Mouse (Mus musculus): ENCODE measurements around the gene Rho.

The Rho gene

DNA sequence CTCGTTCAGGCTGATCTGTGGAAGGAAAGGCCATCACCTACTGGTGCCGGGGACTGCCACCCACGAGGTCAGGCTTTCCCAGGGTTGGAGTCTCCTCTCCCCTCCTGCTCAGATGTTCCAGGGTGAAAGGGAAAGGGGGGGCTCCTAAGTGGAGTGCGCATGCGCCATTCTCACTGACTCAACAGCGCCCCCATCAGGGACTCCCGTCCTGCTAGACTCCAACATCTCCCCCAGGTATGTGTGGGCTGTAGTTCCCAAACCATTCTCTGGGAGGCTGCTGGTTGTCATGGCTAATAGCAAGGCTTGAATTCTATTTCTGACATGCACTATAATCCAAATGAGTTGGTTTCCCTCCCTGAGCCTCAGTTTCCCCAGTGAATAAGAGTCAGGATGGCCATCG, 47.0 kb downstream of the Rho start:
- DNase-seq, result peak in 1 of 2 experiments; percentile 45

DNA sequence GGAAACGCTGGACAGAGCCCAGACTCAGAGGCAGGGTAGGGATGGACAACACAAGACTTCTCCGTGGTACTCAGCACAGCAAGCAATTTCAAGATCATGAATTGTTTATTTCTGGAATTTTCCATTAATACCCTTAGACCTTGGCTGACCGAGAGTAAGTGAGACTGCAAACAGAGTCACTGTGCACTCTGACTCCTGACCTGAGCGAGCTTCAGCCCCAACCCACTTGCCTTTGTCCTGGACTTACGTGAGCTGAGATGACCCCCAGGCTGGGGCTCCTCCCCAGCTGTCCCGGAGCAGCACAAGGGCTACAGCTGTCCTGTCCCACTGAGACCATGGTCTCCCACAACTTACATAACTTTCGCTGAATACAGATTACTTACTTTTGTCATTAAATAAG, 51.3 kb downstream of the Rho start:
- peak; percentile 43 to 64 for DNase-seq

DNA sequence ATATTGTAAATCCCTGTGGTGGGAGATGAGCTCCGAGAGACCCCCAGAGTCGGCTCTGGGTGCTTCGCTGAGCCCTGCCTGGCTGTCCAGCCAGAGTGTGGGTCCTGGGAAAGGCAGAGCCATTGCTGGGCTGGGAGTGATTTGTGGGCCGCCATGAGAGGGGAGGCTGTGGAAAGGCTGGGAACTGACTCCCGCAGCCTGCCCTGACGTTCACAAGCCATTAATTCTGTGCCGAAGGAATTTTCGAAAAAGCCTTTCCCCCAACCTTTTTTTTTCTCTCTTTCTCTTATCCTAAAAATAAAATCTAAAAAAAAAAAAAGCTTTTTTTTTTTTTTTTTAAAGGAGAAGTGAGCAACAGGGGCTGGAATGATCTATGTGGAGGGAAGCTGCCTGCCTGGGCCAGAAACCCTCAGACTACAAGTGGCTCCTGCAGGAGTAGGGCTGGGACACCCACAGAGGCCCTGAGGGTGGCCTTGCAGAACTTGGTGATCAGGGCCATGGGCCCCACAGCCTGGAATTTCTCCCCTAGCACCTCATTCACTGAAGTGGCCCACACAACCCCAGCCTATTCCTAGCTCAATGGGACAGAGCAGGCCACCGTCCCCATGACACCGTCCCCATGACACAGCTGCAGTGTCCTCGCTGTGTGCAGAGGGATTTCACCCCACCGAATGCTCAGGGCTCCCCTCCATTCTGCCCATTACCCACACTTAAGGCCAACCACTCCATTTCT, 51.9 kb downstream of the Rho start:
- peak; percentile 74 to 82 for DNase-seq

DNA sequence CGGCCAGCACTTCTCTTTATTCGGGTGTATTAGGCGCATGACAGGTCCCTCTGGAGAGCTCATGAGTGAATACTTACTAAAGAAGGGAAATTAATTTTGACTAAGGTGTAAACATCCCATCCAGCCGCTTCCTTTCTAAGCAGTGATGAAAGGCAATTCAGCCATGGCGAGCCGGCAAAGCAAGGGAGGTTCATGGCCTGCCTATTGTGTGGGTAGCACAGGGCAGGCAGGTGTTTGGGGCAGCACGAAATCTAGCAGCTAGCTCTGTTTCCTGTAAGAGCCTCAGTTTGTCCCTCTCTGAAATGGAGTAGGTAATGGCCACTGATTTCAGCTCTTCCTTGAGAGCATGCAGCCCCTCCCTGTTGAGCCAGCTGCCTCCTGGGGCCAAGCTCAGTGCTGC, 53.0 kb downstream of the Rho start:
- no peak for DNase-seq

DNA sequence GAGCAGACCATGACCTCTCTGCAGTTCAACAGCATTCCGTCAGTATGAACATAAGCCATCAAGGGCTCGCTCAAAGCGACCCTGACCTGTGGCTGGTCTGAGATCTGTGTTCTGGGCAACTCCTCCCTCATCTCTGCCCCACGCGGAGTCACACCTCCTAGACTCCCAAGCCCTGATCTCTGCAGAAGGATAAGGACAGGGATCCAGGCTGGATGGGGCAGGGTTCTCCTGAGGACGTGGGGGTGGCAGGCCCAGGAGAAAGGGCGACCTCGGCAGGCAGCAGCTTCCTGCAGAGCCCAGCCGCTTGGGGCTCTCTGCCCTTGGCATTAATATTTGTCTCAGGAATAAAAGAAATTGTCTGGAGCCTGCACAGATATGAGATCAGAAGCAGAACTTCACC, 54.1 kb downstream of the Rho start:
- no peak for DNase-seq

DNA sequence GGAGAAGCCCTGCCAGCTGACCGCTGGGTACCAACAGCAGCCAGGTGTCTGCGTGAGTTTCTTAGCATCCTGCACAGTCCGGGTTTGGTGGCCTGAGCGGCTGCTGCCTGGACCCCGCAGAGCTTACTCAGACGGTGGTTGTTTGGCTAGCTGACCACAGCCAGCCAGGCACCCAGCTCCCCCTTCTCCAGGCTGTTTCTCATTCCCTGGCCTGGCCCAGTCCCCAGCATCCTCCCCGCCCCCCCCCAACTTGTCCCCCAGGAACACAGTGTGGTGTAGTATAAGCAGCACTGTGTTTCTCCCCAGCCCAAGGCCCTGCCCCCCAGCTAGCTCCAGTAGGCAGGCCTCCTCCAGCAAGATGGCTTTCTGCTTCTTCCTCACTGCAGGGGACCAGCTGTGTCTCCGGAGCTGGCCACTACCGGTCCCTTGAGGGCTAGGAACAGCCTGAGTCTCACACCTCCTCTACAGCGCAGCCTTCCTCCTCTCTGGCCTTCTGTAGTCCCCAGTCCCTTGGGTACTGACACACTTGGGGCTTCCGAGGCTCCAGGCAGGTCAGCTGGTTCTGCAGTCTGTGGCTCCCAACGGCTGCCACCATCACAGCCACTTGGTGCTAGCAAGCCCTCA, 55.0 kb downstream of the Rho start:
- no peak for DNase-seq

DNA sequence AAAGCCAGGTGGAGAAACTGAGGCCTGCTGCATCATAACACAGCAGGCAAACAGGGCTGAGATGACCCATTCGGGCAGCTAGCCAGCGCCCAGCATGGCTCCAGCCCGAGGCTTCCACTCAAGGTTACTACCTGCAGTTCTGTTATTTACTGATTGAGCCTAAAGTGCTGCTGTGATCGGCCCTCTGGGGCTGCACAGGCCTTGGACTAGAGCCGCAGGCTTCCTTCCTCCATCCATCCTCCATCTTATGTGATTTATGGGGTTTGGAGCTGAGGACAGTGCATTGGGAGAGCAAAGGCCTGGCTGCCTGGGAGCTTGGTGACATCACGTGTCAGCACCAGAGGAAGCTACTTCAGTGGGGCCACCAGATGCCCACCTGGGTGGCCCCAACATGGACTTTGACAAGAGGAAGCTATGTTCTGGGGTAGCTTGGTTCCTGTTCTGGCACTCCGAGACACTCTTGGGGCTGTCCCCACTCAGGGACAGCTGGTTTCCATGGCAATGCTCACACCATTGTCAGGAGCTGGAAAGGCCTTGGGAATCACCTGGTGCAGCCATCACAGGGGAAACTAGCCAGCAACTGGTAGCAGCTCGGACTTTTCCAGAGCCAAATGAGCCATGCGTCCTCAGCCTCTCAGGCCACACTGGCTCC, 55.7 kb downstream of the Rho start:
- DNase-seq, result no peak

DNA sequence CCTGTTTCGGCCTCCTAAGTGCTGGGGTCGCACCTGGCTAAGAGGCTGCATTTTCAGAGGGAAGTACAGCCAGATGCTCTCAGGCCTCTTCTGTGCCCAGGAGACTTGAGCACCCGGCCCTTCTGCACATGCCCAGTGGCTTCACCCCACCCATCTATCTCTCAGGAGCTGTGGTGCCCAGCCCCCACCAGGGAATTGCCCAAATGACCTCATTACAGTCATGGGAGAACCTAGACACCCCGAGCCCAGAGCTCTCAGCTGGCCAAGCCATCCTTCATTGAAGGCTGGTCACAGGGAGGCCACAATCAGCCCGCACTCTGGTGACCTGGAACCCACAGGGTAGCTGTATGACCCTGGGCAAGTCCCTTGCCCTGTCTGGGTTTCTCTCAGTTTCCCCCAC, 57.5 kb downstream of the Rho start:
- no peak for DNase-seq

DNA sequence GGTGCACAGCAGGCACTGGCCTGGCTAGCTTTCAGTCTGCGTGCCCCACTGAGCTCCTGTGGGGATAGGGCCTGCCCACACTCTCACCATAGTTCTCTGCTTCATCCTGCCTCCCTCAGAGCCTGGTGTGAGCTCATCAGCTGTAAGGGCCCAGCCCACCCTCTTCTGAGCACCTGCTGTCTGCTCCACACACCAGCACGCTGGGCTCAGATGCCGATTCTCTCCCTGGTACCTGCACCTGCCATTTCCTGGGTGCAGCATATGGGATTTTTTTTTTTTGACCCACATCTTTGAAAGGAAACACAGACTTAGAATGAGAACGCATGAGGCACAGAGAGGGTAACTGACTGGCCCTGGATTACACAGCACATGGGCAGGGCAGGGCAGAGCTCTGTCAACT, 58.1 kb downstream of the Rho start:
- no peak for DNase-seq

Measured in kidney, postnatal 4 days (tissue).